Mouse (Mus musculus): ENCODE measurements around the gene Pif1. TPM values are rescaled to one million over a fixed set of nuclear protein-coding genes. Genes with fewer than 3 reads are reported as not detected.

Pif1 gene
- polyA plus RNA-seq, 1 experiment from 2014 or later = 10.0 TPM

- Histone ChIP-seq H3K36me3 (replicated peaks) (peaks cover 23% of the 10 kb centered on the region), H3K27ac (replicated peaks) (no peak overlapping the region), H3K4me2 (peak overlapping the region; percentile 50), H3K27me3 (0 out of 2 replicates have a peak, but pooled peaks cover 3% of the 10 kb centered on the region), H3K4me1 (replicated peaks) (0 out of 2 replicates have a peak, but pooled peaks cover 4% of the 10 kb centered on the region), H3K9ac (no peak overlapping the region), H3K9me3 (replicated peaks) (no peaks in the 10 kb centered on the region), H3K4me3 (replicated peaks) (0 out of 2 replicates have a peak overlapping the region, but pooled peaks have one; percentile 15)
- WGBS (ENCODE audit: insufficient replicate concordance) = 38% methylated on average over 8 of the region's 11 CpGs
- ATAC-seq (ENCODE audit: insufficient read depth) = no peak
Measured at GRCm38 (mm10) chr9:65598765-65599249, 11.8 kb downstream of the Pif1 start.

GRCm38 (mm10) chr9:65600951-65601350, 14.0 kb downstream of the Pif1 start:
- Histone ChIP-seq H3K9ac (no peak overlapping the region), H3K4me1 (replicated peaks) (peaks cover 7% of the 10 kb centered on the region), H3K27ac (replicated peaks) (no peak overlapping the region), H3K9me3 (replicated peaks) (no peaks in the 10 kb centered on the region), H3K36me3 (replicated peaks) (peaks cover 1% of the 10 kb centered on the region), H3K4me3 (replicated peaks) (no peak overlapping the region), H3K27me3 (peaks cover 5% of the 10 kb centered on the region; the same call in 1 of the 2 replicates), H3K4me2 (no peak overlapping the region)
- WGBS (ENCODE audit: insufficient replicate concordance) = 43% methylated on average over 2 of the region's 2 CpGs
- ATAC-seq (ENCODE audit: insufficient read depth) = no peak

GRCm38 (mm10) chr9:65603401-65604102, 16.6 kb downstream of the Pif1 start:
- Histone ChIP-seq H3K9ac (no peak overlapping the region), H3K4me2 (no peak overlapping the region), H3K36me3 (replicated peaks) (no peaks in the 10 kb centered on the region), H3K27ac (replicated peaks) (no peak overlapping the region), H3K27me3 (peaks cover 10% of the 10 kb centered on the region; the same call in 1 of the 2 replicates), H3K9me3 (replicated peaks) (no peaks in the 10 kb centered on the region), H3K4me1 (replicated peaks) (peaks cover 7% of the 10 kb centered on the region), H3K4me3 (replicated peaks) (no peak overlapping the region)
- WGBS (ENCODE audit: insufficient replicate concordance) = 52% methylated on average over 8 of the region's 8 CpGs
- ATAC-seq (ENCODE audit: insufficient read depth) = no peak

GRCm38 (mm10) chr9:65605471-65606136, 18.6 kb downstream of the Pif1 start:
- 0 out of 2 replicates have a peak, but pooled peaks have one; percentile 9 for ATAC-seq (ENCODE audit: insufficient read depth)
- Histone ChIP-seq H3K9ac (no peak overlapping the region), H3K4me3 (replicated peaks) (no peak overlapping the region), H3K27me3 (peaks cover 7% of the 10 kb centered on the region; the same call in 1 of the 2 replicates), H3K9me3 (replicated peaks) (no peaks in the 10 kb centered on the region), H3K4me1 (replicated peaks) (peaks cover 3% of the 10 kb centered on the region), H3K4me2 (peak overlapping the region; percentile 33; the same call in 1 of the 2 replicates), H3K36me3 (replicated peaks) (no peaks in the 10 kb centered on the region), H3K27ac (replicated peaks) (no peak overlapping the region)
- 10% methylated on average over 9 of the region's 9 CpGs for WGBS (ENCODE audit: insufficient replicate concordance)

GRCm38 (mm10) chr9:65606321-65607109, 19.6 kb downstream of the Pif1 start:
- Histone ChIP-seq H3K4me2 (no peak overlapping the region), H3K36me3 (replicated peaks) (no peaks in the 10 kb centered on the region), H3K9ac (no peak overlapping the region), H3K27ac (replicated peaks) (no peak overlapping the region), H3K27me3 (peaks cover 7% of the 10 kb centered on the region; the same call in 1 of the 2 replicates), H3K4me1 (replicated peaks) (peaks cover 3% of the 10 kb centered on the region), H3K9me3 (replicated peaks) (no peaks in the 10 kb centered on the region), H3K4me3 (replicated peaks) (no peak overlapping the region)
- no peak for ATAC-seq (ENCODE audit: insufficient read depth)
- WGBS (ENCODE audit: insufficient replicate concordance) = 62% methylated on average over 9 of the region's 9 CpGs

DNA sequence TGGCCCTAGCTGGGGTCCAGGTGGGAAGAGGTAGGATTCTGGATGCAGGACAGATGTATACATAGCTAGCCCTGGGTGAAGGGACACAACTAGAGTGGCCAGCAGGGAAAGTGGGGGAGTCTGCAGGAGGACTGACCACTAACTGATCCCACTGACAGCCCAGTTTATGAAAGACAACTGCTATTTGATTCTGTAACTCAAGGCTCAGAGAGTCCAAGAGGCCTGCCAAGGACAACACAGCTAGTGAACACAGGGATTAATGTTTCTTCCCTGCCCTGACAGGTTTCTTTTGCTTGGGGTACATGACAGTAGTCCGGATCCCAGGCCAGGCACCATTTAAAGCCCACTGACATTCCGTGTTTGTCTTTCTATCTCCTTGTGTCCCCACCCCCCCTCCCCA, 20.2 kb downstream of the Pif1 start:
- no peak for ATAC-seq (ENCODE audit: insufficient read depth)
- Histone ChIP-seq H3K27me3 (peaks cover 7% of the 10 kb centered on the region; the same call in 1 of the 2 replicates), H3K27ac (replicated peaks) (no peak overlapping the region)

GRCm38 (mm10) chr9:65611969-65612486, 25.1 kb downstream of the Pif1 start:
- H3K9ac ChIP-seq = no peak overlapping the region
- no peak overlapping the region for H3K4me3 ChIP-seq (replicated peaks)
- whole genome bisulfite sequencing (ENCODE audit: insufficient replicate concordance) = 62% methylated on average over 5 of the region's 5 CpGs
- H3K27ac ChIP-seq (replicated peaks) = no peak overlapping the region
- no peak for ATAC-seq (ENCODE audit: insufficient read depth)
- H3K4me2 ChIP-seq = no peak overlapping the region
- no peaks in the 10 kb centered on the region for H3K36me3 ChIP-seq (replicated peaks)
- H3K9me3 ChIP-seq (replicated peaks) = no peaks in the 10 kb centered on the region
- H3K27me3 ChIP-seq = no peaks in the 10 kb centered on the region
- H3K4me1 ChIP-seq (replicated peaks) = no peaks in the 10 kb centered on the region

More for the DNA sequence above, 20.2 kb downstream of the Pif1 start:
- WGBS (ENCODE audit: insufficient replicate concordance) = 25% methylated on average over 2 of the region's 2 CpGs
- Histone ChIP-seq H3K36me3 (replicated peaks) (no peaks in the 10 kb centered on the region), H3K4me1 (replicated peaks) (peaks cover 3% of the 10 kb centered on the region), H3K9ac (no peak overlapping the region), H3K4me3 (replicated peaks) (no peak overlapping the region), H3K9me3 (replicated peaks) (no peaks in the 10 kb centered on the region), H3K4me2 (no peak overlapping the region)

- no peak overlapping the region for H3K27ac ChIP-seq (replicated peaks)
- no peaks in the 10 kb centered on the region for H3K36me3 ChIP-seq (replicated peaks)
- no peaks in the 10 kb centered on the region for H3K9me3 ChIP-seq (replicated peaks)
- no peak overlapping the region for H3K4me3 ChIP-seq (replicated peaks)
- no peaks in the 10 kb centered on the region for H3K4me1 ChIP-seq (replicated peaks)
- H3K4me2 ChIP-seq = no peak overlapping the region
- ATAC-seq (ENCODE audit: insufficient read depth) = no peak
- 28% methylated on average over 2 of the region's 2 CpGs for WGBS (ENCODE audit: insufficient replicate concordance)
- no peaks in the 10 kb centered on the region for H3K27me3 ChIP-seq
- H3K9ac ChIP-seq = no peak overlapping the region
Measured at GRCm38 (mm10) chr9:65613098-65613497, 26.1 kb downstream of the Pif1 start.

DNA sequence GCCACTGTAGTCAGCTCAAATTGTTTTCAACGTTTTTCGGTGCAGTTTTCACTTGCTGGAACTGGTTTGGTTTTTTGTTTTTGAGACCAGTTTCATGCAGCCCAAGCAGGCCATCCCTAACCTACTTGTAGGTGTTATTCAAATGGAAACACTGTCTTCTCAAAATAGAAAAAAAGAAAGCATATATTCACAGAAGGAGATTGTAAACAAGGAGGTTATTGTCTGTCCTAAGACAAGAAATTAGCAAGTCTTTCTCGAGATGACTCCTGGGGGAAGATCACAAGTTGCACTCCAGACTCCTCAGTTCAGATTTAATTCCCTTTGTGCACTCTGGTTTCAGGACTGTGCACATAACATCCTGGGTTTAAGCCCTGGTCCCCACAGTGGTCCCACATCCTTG, 32.4 kb downstream of the Pif1 start:
- Histone ChIP-seq H3K27me3 (no peaks in the 10 kb centered on the region), H3K27ac (replicated peaks) (no peak overlapping the region), H3K4me2 (no peak overlapping the region), H3K4me1 (replicated peaks) (no peaks in the 10 kb centered on the region), H3K36me3 (replicated peaks) (no peaks in the 10 kb centered on the region), H3K4me3 (replicated peaks) (no peak overlapping the region), H3K9me3 (replicated peaks) (no peaks in the 10 kb centered on the region), H3K9ac (no peak overlapping the region)
- WGBS (ENCODE audit: insufficient replicate concordance) = 46% methylated on average over 3 of the region's 3 CpGs
- ATAC-seq (ENCODE audit: insufficient read depth) = no peak

GRCm38 (mm10) chr9:65621196-65621595, 34.2 kb downstream of the Pif1 start:
- Histone ChIP-seq H3K4me2 (no peak overlapping the region), H3K9me3 (replicated peaks) (no peaks in the 10 kb centered on the region), H3K27me3 (peaks cover 13% of the 10 kb centered on the region), H3K27ac (replicated peaks) (no peak overlapping the region), H3K9ac (no peak overlapping the region), H3K4me3 (replicated peaks) (no peak overlapping the region), H3K36me3 (replicated peaks) (no peaks in the 10 kb centered on the region), H3K4me1 (replicated peaks) (no peaks in the 10 kb centered on the region)
- ATAC-seq (ENCODE audit: insufficient read depth) = no peak
- 65% methylated on average over 4 of the region's 4 CpGs for WGBS (ENCODE audit: insufficient replicate concordance)
